Mouse (Mus musculus) liver, adult (tissue): ENCODE measurements around the gene Hif3a.
A peak's percentile ranks its signal among the peaks of the same experiment; 100 is the strongest.

Experiments
- GATA4 ChIP-seq: IDR thresholded peaks from 2 replicates; pipeline ENCODE4 v1.6.1; 2014; ENCODE audit warnings: mild to moderate bottlenecking, low read length; ENCODE audit not compliant: insufficient replicate concordance

The Hif3a gene

DNA sequence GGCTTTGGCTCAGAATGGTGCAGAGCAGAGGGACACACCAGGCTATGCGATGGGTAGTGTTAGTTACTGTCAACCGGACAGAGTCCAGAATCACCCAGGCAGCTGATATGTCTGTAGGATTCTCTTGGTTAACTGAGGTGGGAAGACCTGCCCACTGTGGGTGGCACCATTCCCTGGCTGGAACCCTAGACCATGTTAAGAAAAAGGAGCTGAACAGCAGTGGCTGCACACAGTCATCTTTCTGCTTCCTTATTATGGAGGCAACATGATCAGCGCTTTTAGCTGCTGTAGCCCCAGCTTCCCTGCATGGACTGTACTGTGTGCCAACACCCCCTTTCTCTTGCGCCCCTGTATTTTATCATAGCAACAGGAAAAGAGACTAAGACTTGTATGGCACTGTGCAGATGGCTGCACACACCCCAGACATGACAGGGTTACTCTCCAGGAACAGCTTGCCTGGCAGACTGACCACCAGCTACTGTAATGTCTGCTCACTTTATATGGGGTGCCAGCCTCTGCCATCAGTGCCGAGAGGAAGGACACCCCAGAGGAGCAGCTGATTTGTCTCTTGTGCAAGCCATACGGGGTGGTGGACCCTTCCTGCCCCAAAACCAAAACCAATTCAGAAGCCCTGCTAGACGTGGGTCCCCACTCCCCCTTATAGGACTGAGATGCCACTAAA lies 50.2 kb downstream of the Hif3a start:
- no peak for TF ChIP-seq GATA4

GRCm38 (mm10) chr7:17010010-17010347 lies 52.2 kb downstream of the Hif3a start:
- TF ChIP-seq GATA4: no peak

- no peak for TF ChIP-seq GATA4
Observed at GRCm38 (mm10) chr7:17009326-17010009, 52.8 kb downstream of the Hif3a start.

DNA sequence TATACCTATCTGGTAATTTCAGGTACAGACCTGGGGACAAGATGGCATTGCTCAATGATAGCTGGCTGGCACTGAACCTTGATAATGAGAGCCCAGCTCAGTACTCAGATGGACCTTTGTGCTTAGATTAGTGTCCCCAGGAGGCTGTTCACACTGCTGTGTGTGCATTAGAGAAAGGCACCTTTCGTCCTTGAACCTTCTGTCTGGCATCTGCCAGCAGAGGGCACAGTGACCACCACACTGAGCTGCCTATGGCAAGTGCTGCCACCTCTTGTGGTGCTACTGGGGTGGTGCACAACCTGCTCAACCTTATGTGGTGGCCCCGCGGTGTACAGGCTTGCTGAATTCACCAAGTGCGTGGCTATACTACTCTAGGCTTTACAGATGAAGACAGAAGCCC lies 54.9 kb downstream of the Hif3a start:
- TF ChIP-seq GATA4: peak; percentile 67; the same call in 1 of the 2 replicates

GRCm38 (mm10) chr7:17004716-17005115 lies 57.5 kb downstream of the Hif3a start:
- TF ChIP-seq GATA4: no peak

DNA sequence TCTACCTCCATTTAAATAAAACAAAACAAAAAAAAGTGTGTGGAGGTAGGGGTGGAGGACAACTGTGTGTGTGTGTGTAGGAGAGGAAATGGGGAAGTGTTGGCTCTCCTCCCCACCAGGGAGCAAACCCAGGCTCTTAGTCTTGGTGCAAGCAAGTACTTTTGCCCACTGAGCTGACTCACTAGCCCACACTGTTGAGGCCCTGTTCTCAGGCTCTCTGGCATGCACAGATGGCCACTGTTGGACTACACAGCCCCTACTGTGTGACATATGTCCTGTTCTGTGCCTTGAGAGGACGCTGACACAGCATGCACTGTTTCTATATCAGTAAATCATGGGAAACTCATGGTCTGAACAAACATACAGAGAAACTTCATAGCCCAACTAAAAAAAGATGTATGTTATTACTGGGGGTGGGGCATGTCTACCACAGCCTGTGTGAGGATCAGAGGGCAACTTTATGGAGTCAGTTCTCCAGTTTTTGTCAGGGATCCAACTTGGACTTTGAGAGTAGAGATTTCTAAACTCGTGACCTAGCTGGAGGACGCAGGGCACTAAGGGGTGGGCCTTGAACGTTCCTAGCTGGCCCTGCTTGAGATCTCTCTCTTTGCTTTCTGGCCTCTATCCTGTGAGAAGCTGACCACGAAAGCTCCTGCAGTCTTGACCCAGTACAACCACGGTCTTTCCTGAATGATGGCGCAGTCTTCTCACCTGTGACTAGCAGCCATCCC lies 58.8 kb downstream of the Hif3a start:
- TF ChIP-seq GATA4: no peak

- no peak for TF ChIP-seq GATA4
Observed at GRCm38 (mm10) chr7:17002375-17003195, 59.6 kb downstream of the Hif3a start.

- TF ChIP-seq GATA4: no peak
Observed at GRCm38 (mm10) chr7:16999650-17000049, 62.6 kb downstream of the Hif3a start.

DNA sequence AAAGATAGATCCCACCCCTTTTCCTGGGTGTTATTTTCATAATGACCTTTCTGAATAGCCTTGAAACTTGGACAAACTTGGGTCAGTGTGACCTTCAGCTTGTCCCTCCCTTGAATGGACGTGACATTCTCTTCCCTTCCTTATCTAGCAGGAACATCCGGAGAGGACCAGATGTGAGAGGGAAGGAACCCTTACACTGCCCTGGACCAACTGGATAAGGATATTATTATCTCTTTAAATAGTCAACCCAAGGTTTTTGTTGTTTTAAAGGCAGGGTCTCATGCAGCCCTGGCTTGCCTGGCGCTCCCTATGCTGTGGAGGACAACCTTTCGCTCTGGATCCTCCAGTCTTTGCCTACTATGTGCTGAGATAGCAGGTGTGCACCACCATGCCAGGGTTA lies 63.0 kb downstream of the Hif3a start:
- TF ChIP-seq GATA4: peak; percentile 71; the same call in 1 of the 2 replicates

DNA sequence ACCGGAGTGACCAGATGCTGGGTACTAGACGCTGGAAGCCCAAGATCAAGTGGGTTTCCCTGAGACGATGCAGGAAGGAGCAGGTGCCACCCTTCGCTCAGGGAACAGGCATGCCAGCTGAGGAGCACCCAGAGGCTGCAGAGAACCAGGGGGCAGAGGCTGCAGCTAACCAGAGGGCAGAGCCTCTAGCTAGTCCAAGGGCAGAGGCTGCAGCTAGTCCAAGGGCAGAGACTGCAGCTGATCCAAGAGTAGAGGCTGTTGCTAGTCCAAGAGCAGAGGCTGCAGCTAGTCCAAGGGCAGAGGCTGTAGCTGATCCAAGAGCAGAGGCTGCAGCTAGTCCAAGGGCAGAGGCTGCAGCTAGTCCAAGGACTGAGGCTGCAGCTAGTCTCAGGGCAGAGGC lies 66.9 kb downstream of the Hif3a start:
- no peak for TF ChIP-seq GATA4

- no peak for TF ChIP-seq GATA4
Observed at GRCm38 (mm10) chr7:16994400-16994799, 67.8 kb downstream of the Hif3a start.

DNA sequence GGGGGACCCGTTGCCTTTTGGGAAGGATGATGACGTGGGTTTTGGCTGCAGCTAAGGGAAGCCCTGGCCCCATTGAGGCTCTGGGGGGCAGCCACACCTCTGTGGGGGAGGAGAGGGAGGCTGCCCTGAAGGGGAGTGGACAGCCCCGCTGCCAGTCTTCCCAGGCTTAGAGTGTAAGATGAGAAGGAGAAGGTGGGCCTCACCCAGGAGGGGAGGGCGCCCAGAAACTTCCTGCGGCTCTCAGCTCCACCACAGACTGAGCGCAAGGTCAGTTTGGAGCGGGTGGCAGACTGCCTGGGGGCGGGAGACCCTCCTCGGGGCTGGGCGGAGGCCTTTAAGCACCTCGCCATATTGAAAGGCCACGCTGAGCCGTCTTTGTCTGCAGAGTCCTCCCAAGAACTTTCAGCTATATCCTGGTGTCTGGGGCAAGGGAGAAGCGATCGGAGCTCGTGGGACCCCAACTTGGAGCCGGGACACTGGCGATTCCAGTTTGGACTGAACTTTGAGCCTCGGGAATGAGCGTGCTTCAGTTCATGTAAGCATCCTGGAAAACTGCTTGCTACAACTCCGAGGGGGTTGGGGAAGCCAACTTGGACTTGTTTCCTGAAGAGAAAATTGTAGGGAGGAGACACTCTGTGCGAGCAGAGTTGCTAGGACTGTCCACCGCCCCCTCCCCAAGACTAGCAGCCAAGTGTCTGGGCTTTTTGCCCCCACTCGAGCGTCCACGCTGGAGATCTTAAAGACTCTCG lies 68.4 kb downstream of the Hif3a start:
- TF ChIP-seq GATA4: no peak

DNA sequence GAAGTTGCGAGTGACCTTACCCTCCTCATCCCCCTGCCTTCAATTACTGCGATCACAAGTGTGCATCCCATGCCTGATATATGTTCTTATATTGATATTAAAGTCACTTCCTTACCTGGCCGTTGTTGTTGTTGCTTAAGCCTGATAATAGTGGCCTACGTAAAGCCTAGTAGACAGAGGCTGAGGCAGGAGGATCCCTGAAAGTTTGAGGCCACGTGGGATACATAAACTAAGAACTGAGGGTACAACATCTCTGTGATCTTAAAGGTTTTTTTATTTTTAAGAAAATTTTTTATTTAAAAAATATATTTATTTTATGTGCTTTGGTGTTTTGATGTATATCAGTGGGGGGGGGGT lies 69.8 kb downstream of the Hif3a start, which contains the start of gene Ccdc8:
Gene Ccdc8, plus strand, starts transcription at position 258 of the 357 bp plus-strand sequence.
- no peak for TF ChIP-seq GATA4

- TF ChIP-seq GATA4: no peak
Observed at GRCm38 (mm10) chr7:16991681-16992450, 70.4 kb downstream of the Hif3a start.

- peak; percentile 24; the same call in 1 of the 2 replicates for TF ChIP-seq GATA4
Observed at GRCm38 (mm10) chr7:16990006-16990744, 72.1 kb downstream of the Hif3a start.
